Mouse (Mus musculus) midbrain, embryonic 15.5 days (tissue): Measurements from ENCODE around the gene Ksr1. TPM values are rescaled to one million over a fixed set of nuclear protein-coding genes. Genes with fewer than 3 reads are reported as not detected.

Experiments used
- ATAC-seq: fragments of 200-750 bp; cut with Nextera tagmentation; replicated peaks from 2 replicates; pipeline ENCODE4 v1.8.0; 2017; ENCODE audit warnings: moderate TSS enrichment
- H3K27ac ChIP-seq: fragments of 300-500 bp; sonication (generic); 2 replicates; pipeline ENCODE4 v1.5.1; 2015; ENCODE audit warnings: mild to moderate bottlenecking, inconsistent platforms
- H3K27me3 ChIP-seq: fragments of 300-500 bp; sonication (generic); replicated peaks from 2 replicates; pipeline ENCODE4 v1.6.1; 2015; ENCODE audit warnings: inconsistent platforms
- H3K36me3 ChIP-seq: fragments of 300-500 bp; sonication (generic); replicated peaks from 2 replicates; pipeline ENCODE4 v1.6.1; 2015; ENCODE audit warnings: inconsistent platforms
- H3K4me1 ChIP-seq: fragments of 300-500 bp; sonication (generic); 2 replicates; pipeline ENCODE4 v1.6.1; 2015; ENCODE audit warnings: inconsistent platforms
- H3K4me2 ChIP-seq: fragments of 300-500 bp; sonication (generic); 2 replicates; pipeline ENCODE4 v1.6.1; 2015; ENCODE audit warnings: inconsistent platforms, mild to moderate bottlenecking, moderate library complexity
- H3K4me3 ChIP-seq: fragments of 300-500 bp; sonication (generic); 2 replicates; pipeline ENCODE4 v1.5.1; 2015; ENCODE audit warnings: mild to moderate bottlenecking, inconsistent platforms
- H3K9ac ChIP-seq: fragments of 300-500 bp; sonication (generic); 2 replicates; pipeline ENCODE4 v1.6.1; 2015; ENCODE audit warnings: mild to moderate bottlenecking, inconsistent platforms
- H3K9me3 ChIP-seq: fragments of 300-500 bp; sonication (generic); 2 replicates; pipeline ENCODE4 v1.6.1; 2016; ENCODE audit warnings: inconsistent platforms
- WGBS: fragments of 180-500 bp; shearing (Covaris S2); methylation state at CpG from one replicate; pipeline ENCODE4 v1.1.7; 2015; ENCODE audit warnings: mixed read lengths; 5-methylcytosine and 5-hydroxymethylcytosine counted together
- polyA plus RNA-seq: library from polyadenylated mRNA; unstranded; fragments of >200 nt; fragmentation: Nextera tagmentation; extraction: Ambion mirVana; gene quantifications from 2 replicates; pipeline ENCODE4 v1.2.1, GENCODE M21; 2015

Ksr1 gene
- 5.1 and 6.1 TPM in 2 replicates for polyA plus RNA-seq

DNA sequence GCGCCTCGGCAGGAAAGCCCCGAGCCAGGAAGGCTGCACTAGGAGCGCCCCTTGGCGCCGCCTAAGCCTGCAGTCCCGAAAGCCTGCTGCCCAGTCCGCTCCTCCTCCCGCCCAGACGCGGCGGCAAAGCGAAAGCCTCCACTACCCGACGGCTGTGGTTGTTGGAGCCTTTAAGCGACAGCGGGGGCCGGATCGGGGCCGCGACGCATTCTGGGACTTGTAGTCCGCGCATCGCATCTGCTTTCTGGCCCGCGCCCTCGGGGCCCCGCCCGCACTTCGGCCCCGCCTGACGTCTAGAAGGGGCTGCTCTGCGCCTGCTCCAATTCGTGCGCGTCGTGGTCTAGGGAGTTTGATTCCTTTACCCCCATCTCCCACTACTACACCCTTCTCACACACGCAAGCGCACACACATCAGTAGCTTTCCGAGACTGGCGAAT, at the start of gene Ksr1:
Ksr1 (minus strand) TSS at position 77 of the 437 bp plus-strand sequence.
- peaks cover 30% of the 10 kb centered on the region for H3K4me1 ChIP-seq
- H3K4me2 ChIP-seq, result peak within 1 kb of the TSS; percentile 73
- no peaks in the 10 kb centered on the region for H3K27me3 ChIP-seq
- under 1% methylated on average over 37 of the region's 42 CpGs for WGBS
- no peaks in the 10 kb centered on the region for H3K36me3 ChIP-seq
- H3K9me3 ChIP-seq, result no peaks in the 10 kb centered on the region
- peak within 1 kb of the TSS; percentile 96 for H3K4me3 ChIP-seq
- ATAC-seq, result peak; percentile 96
- H3K27ac ChIP-seq, result peak within 1 kb of the TSS; percentile 90
- peak within 1 kb of the TSS; percentile 96 for H3K9ac ChIP-seq

DNA sequence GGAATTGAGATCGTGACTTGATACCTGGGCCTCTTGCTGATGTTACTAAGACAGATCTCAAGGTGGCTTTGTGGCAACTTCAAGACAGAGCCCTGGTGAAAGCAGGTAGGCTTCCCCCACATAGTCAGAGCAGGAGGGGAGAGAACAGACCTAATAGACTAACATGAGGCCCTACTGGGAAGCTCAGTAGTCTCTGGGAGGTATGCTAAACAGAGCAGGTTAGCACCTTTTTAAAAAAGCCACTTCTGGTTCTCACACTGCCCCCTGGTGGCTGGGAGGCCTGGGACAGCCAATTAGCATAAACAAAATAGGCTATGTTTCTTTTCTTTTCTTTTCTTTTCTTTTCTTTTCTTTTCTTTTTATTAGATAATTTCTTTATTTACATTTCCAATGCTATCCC, 46.0 kb upstream of the Ksr1 start:
- no peak overlapping the region for H3K9ac ChIP-seq
- no peaks in the 10 kb centered on the region for H3K27me3 ChIP-seq
- no peaks in the 10 kb centered on the region for H3K9me3 ChIP-seq
- no peak overlapping the region for H3K4me2 ChIP-seq
- no peak for ATAC-seq
- no peak overlapping the region for H3K27ac ChIP-seq
- no peak overlapping the region for H3K4me3 ChIP-seq
- no peaks in the 10 kb centered on the region for H3K36me3 ChIP-seq
- 90% methylated on average over 1 of the region's 1 CpGs for WGBS
- no peaks in the 10 kb centered on the region for H3K4me1 ChIP-seq

DNA sequence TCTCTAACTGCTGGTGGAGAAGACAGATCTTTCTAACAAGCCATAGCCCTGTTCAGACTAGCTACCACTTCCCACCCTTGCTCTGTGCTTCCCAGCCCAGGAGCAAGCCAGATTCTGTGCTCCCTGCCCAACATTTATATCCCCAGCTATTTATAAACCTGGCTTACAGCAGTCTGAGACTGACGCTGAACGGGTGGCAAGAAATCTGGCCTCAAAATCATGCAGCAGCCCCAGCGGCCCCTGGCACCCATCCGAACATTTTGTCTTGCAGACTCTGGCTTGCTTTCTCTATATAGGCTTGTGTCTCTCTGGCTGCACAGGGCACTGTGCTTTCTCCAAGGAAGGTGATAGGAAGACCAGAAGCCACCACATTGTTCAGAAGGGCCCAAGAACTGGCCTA, 45.0 kb upstream of the Ksr1 start:
- no peak overlapping the region for H3K4me3 ChIP-seq
- H3K36me3 ChIP-seq, result no peaks in the 10 kb centered on the region
- no peak for ATAC-seq
- H3K9me3 ChIP-seq, result no peaks in the 10 kb centered on the region
- no peaks in the 10 kb centered on the region for H3K4me1 ChIP-seq
- no peak overlapping the region for H3K4me2 ChIP-seq
- H3K27me3 ChIP-seq, result no peaks in the 10 kb centered on the region
- no peak overlapping the region for H3K9ac ChIP-seq
- WGBS, result 87% methylated on average over 4 of the region's 4 CpGs
- H3K27ac ChIP-seq, result no peak overlapping the region

DNA sequence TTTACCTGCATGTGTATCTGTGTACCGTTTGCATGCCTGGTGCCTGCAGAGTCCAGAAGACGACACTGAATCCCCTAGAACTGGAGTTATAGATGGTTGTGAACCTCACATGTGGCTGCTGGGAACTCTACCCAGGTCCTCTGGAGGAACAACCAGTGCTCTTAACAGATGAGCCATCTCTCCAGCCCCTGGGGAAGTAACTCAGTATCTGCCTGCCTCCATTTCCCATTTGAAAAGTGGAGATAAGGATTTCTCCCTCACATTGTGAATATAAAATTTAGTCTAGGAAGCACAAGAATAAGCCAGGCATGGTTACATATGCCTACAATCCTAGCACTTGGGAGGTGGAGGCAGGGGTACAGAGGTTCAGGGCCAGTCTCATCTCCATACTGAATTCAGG, 44.0 kb upstream of the Ksr1 start:
- Histone ChIP-seq H3K4me1 (no peaks in the 10 kb centered on the region), H3K36me3 (no peaks in the 10 kb centered on the region), H3K4me2 (no peak overlapping the region), H3K4me3 (no peak overlapping the region), H3K27me3 (no peaks in the 10 kb centered on the region), H3K9ac (no peak overlapping the region), H3K9me3 (no peaks in the 10 kb centered on the region), H3K27ac (no peak overlapping the region)
- 95% methylated on average over 2 of the region's 2 CpGs for WGBS
- ATAC-seq, result no peak

DNA sequence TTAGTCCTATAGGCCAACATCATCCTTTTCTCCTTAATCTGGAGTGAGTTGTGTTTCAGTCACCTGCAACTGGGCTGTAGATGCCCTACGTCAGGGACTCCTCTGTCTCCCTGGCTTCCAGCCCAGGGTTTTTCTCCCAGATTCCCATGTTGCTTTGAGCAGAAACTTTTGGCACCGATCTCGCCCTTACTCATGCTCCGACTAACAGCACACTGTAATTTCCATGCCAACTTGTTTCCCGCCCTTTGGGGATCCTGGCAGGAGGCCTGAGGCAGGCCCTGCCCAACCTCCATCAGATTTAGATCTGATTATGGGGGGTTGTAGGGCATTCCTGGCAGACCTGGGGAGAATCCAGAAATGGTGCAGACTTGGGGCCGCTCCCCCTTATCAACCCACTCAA, 42.0 kb upstream of the Ksr1 start:
- H3K4me1 ChIP-seq, result no peaks in the 10 kb centered on the region
- H3K9me3 ChIP-seq, result no peaks in the 10 kb centered on the region
- no peak for ATAC-seq
- no peaks in the 10 kb centered on the region for H3K36me3 ChIP-seq
- no peak overlapping the region for H3K27ac ChIP-seq
- no peak overlapping the region for H3K9ac ChIP-seq
- H3K27me3 ChIP-seq, result no peaks in the 10 kb centered on the region
- H3K4me2 ChIP-seq, result no peak overlapping the region
- H3K4me3 ChIP-seq, result no peak overlapping the region
- WGBS, result 82% methylated on average over 6 of the region's 6 CpGs

DNA sequence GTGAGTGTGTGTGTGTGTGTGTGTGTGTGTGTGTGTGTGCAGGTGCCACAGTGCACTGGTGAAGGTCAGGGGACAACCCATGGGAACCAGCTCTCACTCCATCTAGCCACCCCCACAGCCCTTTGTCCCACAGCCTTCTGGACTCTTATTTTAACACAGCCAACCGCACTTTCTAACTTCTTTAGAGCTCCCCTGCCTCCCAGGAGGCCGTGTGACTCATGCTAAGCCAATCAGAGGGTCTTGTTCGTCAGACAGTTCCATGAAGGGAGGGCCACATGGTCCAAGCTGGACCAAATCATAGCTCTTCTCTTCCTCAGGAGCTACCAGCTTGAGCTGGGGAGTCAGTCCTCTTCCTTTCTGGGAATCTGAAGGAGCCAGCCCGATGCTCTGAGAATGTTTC, 41.1 kb upstream of the Ksr1 start:
- 57% methylated on average over 4 of the region's 4 CpGs for WGBS
- Histone ChIP-seq H3K9ac (no peak overlapping the region), H3K4me3 (no peak overlapping the region), H3K9me3 (no peaks in the 10 kb centered on the region), H3K27me3 (no peaks in the 10 kb centered on the region), H3K36me3 (no peaks in the 10 kb centered on the region), H3K4me2 (no peak overlapping the region), H3K4me1 (no peaks in the 10 kb centered on the region), H3K27ac (no peak overlapping the region)
- no peak for ATAC-seq

DNA sequence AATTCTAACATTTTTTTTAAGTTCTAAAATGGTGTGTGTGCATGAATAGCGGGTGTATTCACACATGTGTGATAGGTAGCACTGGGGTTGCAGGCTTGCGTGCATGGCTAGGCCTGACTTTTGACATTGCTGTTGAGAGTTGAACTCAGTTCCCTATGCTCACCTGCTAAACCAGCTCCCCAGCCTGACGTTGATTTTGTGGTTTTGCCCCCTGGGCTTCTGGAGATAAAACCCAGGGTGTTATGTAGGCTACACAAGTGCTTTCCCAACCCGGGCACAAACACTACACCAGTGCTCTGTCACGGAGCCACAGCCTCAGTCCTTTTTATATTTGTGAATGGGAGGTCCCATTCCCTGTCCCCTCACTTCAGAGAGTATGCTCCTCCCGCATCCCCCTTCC, 39.5 kb upstream of the Ksr1 start:
- Histone ChIP-seq H3K4me3 (no peak overlapping the region), H3K9ac (no peak overlapping the region), H3K27me3 (no peaks in the 10 kb centered on the region), H3K9me3 (no peaks in the 10 kb centered on the region), H3K27ac (no peak overlapping the region), H3K4me1 (no peaks in the 10 kb centered on the region), H3K4me2 (no peak overlapping the region), H3K36me3 (no peaks in the 10 kb centered on the region)
- no peak for ATAC-seq
- 88% methylated on average over 6 of the region's 6 CpGs for WGBS

DNA sequence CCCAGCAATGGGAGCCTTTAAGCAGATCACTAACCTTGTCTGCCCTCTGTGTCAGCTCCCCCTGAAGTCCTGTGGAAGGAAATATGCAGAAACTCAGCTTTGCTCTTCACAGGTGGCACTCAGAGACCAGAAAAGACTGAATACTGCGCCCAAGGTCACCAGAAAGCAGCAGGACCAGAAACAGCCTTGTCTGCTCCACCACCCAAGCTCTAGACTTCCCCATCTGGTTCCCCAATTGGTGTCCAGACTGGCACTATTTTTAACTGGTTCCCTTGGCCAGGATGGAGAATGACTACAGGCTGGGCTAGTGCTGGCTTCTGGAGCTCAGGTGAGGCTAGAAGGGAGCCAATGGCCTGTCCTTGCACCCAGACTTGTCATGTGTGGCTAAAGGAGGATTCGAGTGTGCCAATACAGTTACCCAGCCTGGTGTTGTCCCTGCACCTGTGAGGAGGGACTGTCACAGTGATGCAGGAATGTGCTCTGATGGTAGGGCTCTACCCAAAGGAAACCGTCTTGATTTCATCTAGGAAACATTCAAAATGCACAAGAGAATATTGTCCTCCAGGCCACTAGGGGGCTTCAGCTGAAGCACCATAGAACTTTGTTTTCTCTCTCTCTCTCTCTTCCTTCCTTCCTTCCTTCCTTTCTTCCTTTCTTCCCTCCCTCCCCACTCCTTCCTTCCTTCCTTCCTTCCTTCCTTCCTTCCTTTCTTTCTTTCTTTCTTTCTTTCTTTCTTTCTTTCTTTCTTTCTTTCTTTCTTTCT, 38.1 kb upstream of the Ksr1 start:
- H3K27me3 ChIP-seq, result no peaks in the 10 kb centered on the region
- no peak for ATAC-seq
- 89% methylated on average over 3 of the region's 3 CpGs for WGBS
- H3K9me3 ChIP-seq, result no peaks in the 10 kb centered on the region
- H3K4me3 ChIP-seq, result no peak overlapping the region
- H3K4me1 ChIP-seq, result no peaks in the 10 kb centered on the region
- H3K36me3 ChIP-seq, result no peaks in the 10 kb centered on the region
- H3K9ac ChIP-seq, result no peak overlapping the region
- no peak overlapping the region for H3K4me2 ChIP-seq
- no peak overlapping the region for H3K27ac ChIP-seq

DNA sequence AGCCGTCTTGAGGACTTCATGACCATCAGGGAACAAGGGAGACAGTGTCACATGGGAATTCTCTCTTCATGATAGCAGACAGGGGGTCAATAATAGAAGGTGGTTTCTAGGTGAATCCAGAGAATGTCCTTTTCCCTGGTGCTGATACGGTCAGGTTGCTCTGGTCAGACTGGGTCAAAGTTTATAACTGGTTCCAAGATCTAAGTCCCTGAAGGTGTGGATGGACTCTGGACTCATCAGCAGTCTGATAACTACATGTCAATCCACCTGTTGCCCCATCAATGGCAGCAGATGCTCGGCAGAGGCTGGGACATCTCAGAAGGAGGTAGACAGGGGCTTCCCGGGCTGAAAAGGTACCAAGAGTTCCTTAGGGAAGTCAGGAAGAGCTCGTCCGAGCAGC, 37.2 kb upstream of the Ksr1 start:
- no peaks in the 10 kb centered on the region for H3K27me3 ChIP-seq
- WGBS, result 91% methylated on average over 6 of the region's 6 CpGs
- H3K4me1 ChIP-seq, result no peaks in the 10 kb centered on the region
- no peak for ATAC-seq
- no peak overlapping the region for H3K9ac ChIP-seq
- no peak overlapping the region for H3K4me2 ChIP-seq
- H3K9me3 ChIP-seq, result no peaks in the 10 kb centered on the region
- no peak overlapping the region for H3K27ac ChIP-seq
- H3K36me3 ChIP-seq, result no peaks in the 10 kb centered on the region
- no peak overlapping the region for H3K4me3 ChIP-seq

DNA sequence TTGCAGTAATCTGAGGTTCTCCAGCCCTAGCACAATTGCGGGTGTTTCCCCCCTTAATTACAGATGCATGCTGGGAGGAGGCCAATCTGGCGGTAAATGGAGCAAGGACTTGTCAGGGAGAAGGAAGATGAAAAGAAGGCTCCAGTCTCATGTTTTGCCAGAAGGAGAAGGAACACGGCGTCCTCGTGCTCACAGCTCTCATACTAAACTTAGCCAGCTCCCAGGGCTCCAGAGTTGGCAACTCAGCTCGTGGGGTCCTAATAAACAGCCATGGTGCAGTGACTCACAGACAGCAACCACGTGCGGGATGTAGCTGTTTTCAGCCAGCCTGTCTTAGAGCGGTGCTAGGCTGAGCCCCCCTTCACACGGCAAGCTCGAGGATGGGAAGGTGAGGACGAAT, 36.7 kb upstream of the Ksr1 start:
- Histone ChIP-seq H3K9ac (no peak overlapping the region), H3K4me1 (no peaks in the 10 kb centered on the region), H3K27me3 (no peaks in the 10 kb centered on the region), H3K4me3 (no peak overlapping the region), H3K4me2 (no peak overlapping the region), H3K27ac (no peak overlapping the region), H3K36me3 (no peaks in the 10 kb centered on the region), H3K9me3 (no peaks in the 10 kb centered on the region)
- 73% methylated on average over 12 of the region's 12 CpGs for WGBS
- no peak for ATAC-seq

DNA sequence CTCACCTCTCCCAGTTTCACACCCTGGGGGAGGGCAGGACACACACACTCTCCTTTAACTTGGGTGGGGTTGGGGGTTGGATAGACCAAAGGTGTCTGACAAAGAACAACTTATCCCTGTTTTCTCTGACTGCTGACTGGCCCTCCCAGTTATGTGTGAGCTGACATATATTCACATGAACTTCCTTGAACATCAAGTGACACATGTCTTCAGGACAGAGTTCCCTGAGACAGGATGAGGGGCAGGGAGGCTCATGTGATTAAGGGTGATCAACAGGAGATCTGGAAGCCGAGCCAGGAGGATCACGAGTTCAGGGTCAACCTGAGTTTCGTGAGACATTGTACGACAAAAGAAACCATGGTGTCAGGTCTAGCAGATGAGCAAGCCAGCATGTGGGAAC, 35.7 kb upstream of the Ksr1 start:
- H3K9me3 ChIP-seq, result no peaks in the 10 kb centered on the region
- H3K4me3 ChIP-seq, result no peak overlapping the region
- no peak overlapping the region for H3K4me2 ChIP-seq
- no peaks in the 10 kb centered on the region for H3K27me3 ChIP-seq
- WGBS, result 92% methylated on average over 4 of the region's 4 CpGs
- no peak for ATAC-seq
- no peaks in the 10 kb centered on the region for H3K36me3 ChIP-seq
- no peaks in the 10 kb centered on the region for H3K4me1 ChIP-seq
- H3K9ac ChIP-seq, result no peak overlapping the region
- H3K27ac ChIP-seq, result no peak overlapping the region

DNA sequence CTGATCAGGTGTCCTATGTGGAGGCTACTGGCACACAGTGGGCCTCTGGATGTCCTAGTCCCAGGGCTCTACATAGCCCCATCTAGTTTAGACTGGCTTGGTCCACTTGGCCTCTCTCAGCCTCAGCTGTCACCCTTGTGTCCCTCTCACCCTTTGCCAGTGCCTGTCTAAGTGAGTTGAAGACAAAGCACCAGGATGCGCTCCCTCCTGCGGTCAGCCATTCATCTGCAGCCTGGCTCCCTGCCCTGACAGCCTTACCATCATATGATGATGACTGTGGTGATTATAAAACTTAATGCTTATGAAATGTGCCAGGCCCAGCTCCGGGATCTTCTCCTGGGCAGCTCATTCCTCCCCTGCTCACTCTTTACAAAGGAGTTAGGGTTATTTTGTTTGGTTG, 30.5 kb upstream of the Ksr1 start:
- H3K36me3 ChIP-seq, result no peaks in the 10 kb centered on the region
- no peaks in the 10 kb centered on the region for H3K9me3 ChIP-seq
- no peak overlapping the region for H3K4me3 ChIP-seq
- WGBS, result 86% methylated on average over 3 of the region's 3 CpGs
- no peaks in the 10 kb centered on the region for H3K4me1 ChIP-seq
- H3K9ac ChIP-seq, result no peak overlapping the region
- H3K27me3 ChIP-seq, result no peaks in the 10 kb centered on the region
- H3K27ac ChIP-seq, result no peak overlapping the region
- no peak for ATAC-seq
- no peak overlapping the region for H3K4me2 ChIP-seq

DNA sequence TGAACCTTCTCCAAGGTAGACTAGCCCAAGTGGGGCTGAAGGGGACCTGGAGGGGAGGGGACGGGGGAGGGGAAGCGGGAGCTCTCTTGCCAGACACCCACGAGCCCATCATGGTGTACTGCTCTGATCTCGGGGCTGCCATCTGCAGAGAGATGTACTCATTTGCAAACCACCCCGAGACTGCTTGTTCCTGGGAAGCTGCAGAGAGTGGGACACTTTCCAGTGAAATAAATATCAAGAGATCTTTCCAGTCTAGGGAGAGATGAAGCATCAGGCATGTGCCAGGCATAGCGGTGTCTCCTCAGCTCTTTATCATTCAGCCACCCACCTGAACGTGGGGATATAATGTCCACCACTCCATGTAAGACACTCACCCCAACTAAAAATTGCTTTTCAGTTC, 25.8 kb upstream of the Ksr1 start:
- Histone ChIP-seq H3K27me3 (no peaks in the 10 kb centered on the region), H3K9ac (no peak overlapping the region), H3K27ac (no peak overlapping the region), H3K36me3 (no peaks in the 10 kb centered on the region), H3K4me2 (no peak overlapping the region), H3K9me3 (no peaks in the 10 kb centered on the region), H3K4me3 (no peak overlapping the region), H3K4me1 (no peaks in the 10 kb centered on the region)
- WGBS, result 85% methylated on average over 7 of the region's 7 CpGs
- ATAC-seq, result no peak
